Mouse (Mus musculus) CH12.LX (cell line): ENCODE data around the gene Chpf.

Experiments
- CTCF ChIP-seq, 2 experiments: IDR thresholded peaks in 1 of 2; conservative IDR thresholded peaks in 1 of 2; 2 replicates each; pipeline ENCODE4 v1.5.1; 2011 to 2012; ENCODE audit warnings: low read depth in 2 of 2, low read length in 2 of 2, improper control_type of control experiment in 1 of 2, inconsistent platforms in 1 of 2, mild to moderate bottlenecking in 1 of 2, moderate library complexity in 1 of 2
- E2F4 ChIP-seq: IDR thresholded peaks from 2 replicates; pipeline ENCODE4 v1.6.1; 2011; ENCODE audit warnings: low read depth, low read length, improper control_type of control experiment; ENCODE audit not compliant: insufficient replicate concordance
- EP300 ChIP-seq: IDR thresholded peaks from 2 replicates; pipeline ENCODE4 v1.6.1; 2011; ENCODE audit warnings: low read length, improper control_type of control experiment
- POLR2A ChIP-seq: IDR thresholded peaks from 2 replicates; pipeline ENCODE4 v1.6.1; 2011; ENCODE audit warnings: low read depth, mild to moderate bottlenecking, improper control_type of control experiment, low read length
- TCF12 ChIP-seq: IDR thresholded peaks from 2 replicates; pipeline ENCODE4 v1.6.1; 2014; ENCODE audit warnings: low read depth, mild to moderate bottlenecking, inconsistent platforms, low read length, improper control_type of control experiment
- ZMIZ1 ChIP-seq: IDR thresholded peaks from 2 replicates; pipeline ENCODE4 v1.6.1; 2012; ENCODE audit warnings: low read depth, mild to moderate bottlenecking, inconsistent platforms, low read length, improper control_type of control experiment

DNA sequence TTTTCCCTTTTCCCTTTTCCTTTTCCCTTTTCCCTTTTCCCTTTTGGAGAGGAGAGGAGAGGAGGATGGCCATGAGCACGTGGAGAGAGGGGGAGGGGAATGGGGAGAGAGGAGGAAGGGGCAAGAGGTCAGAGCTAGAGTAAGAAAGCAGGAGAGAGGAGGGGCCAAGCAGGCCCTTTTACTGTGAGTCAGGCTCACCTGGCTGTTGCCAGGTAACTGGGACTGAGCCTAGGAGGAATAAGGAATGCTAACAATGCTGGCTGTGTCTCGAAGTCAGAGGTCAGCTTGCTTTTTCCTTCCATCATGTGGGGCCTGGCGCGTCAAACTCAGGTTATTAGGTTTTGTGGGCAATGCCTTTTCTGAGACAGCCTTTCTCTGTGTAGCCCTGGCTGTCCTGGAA lies 38.9 kb upstream of the Chpf start:
- TF ChIP-seq CTCF (conservative IDR thresholded peaks at IDR 0.05 in 1 of 2, IDR thresholded peaks at IDR 0.05 in 1 of 2; ENCODE audit: low read depth in 2 of 2, low read length in 2 of 2), result no peak
- TF ChIP-seq ZMIZ1, result no peak
- TF ChIP-seq TCF12, result no peak
- no peak for TF ChIP-seq EP300
- TF ChIP-seq POLR2A, result no peak
- TF ChIP-seq E2F4, result no peak
